Mouse (Mus musculus): ENCODE data around the gene Limk1. TPM values are rescaled to one million over a fixed set of nuclear protein-coding genes. Genes with fewer than 3 reads are reported as not detected.
A peak's percentile ranks its signal among the peaks of the same experiment; 100 is the strongest.

Gene Limk1
- polyA plus RNA-seq, 1 experiment from 2014 or later = 1.7 TPM

DNA sequence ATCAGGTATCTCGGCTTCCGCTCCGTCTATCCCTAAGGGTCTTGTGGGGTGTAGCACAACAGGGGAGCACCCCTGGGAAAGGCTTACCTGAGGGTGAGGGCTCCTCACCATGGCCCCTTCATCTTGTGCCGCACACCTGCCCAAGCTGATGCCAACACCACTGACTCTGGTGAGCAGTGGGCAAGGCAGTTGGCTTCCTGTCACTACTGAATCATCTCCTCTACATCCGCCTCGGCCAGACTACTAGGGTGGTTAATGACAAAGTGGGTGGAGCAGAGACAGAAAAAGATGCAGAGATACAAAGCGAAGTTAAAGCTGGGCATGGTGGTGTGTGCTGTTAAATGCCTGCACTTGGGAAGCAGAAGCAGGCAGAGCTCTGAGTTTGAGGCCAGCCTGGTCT, 73.6 kb downstream of the Limk1 start, which contains the start of gene Lat2:
Lat2 (minus strand) TSS at position 224 of the 400 bp plus-strand sequence.
- WGBS = 81% methylated on average over 7 of the region's 7 CpGs

DNA sequence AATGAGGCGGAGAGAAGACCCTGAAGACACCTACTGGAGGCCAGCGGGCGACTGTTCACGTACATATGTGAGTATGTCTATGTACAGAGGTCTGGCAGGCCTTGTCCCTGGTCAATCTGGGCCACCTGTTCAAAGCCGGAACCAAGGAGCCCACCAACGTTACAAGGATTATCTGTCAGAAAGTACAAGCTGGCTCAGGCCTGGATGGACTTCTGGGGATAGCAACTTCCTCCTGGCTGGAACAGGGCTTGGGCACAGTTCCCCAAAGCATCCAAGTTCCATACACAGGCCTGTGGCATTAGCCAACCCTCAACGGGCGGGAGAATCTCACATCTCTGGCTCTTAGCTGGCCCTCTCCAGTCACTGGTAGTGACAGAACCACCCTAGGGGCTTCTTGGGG, 74.1 kb downstream of the Limk1 start:
- H3K9ac ChIP-seq (ENCODE audit: low read depth, low read length) = no peak overlapping the region
- peaks cover 11% of the 10 kb centered on the region for H3K36me3 ChIP-seq (ENCODE audit: control insufficient read depth, insufficient read depth, low read length)
- no peaks in the 10 kb centered on the region for H3K9me3 ChIP-seq (ENCODE audit: control insufficient read depth, low read length)
- H3K27me3 ChIP-seq (replicated peaks; ENCODE audit: control insufficient read depth, insufficient read depth, low read length) = no peaks in the 10 kb centered on the region
- DNase-seq (ENCODE audit: low spot score) (no peak), ATAC-seq (replicated peaks; ENCODE audit: low FRiP score) (no peak)
- no peak overlapping the region for H3K27ac ChIP-seq (ENCODE audit: low read depth, low read length)
- H3K4me3 ChIP-seq (ENCODE audit: low read depth, low read length) = no peak overlapping the region
- no peak overlapping the region for H3K4me2 ChIP-seq
- no peaks in the 10 kb centered on the region; the same call in 1 of the 2 replicates for H3K4me1 ChIP-seq (replicated peaks; ENCODE audit: control insufficient read depth, insufficient read depth, low read length)
- 82% methylated on average over 8 of the region's 8 CpGs for WGBS

More for the DNA sequence above, 73.6 kb downstream of the Limk1 start, which contains the start of gene Lat2:
- Histone ChIP-seq H3K4me2 (no peak within 1 kb of the TSS), H3K36me3 (ENCODE audit: control insufficient read depth, insufficient read depth, low read length) (peaks cover 12% of the 10 kb centered on the region), H3K4me1 (replicated peaks; ENCODE audit: control insufficient read depth, insufficient read depth, low read length) (no peaks in the 10 kb centered on the region; the same call in 1 of the 2 replicates), H3K27ac (ENCODE audit: low read depth, low read length) (no peak within 1 kb of the TSS), H3K4me3 (ENCODE audit: low read depth, low read length) (no peak within 1 kb of the TSS), H3K27me3 (replicated peaks; ENCODE audit: control insufficient read depth, insufficient read depth, low read length) (no peaks in the 10 kb centered on the region), H3K9ac (ENCODE audit: low read depth, low read length) (no peak within 1 kb of the TSS), H3K9me3 (ENCODE audit: control insufficient read depth, low read length) (no peaks in the 10 kb centered on the region)
- DNase-seq (ENCODE audit: low spot score) (no peak), ATAC-seq (replicated peaks; ENCODE audit: low FRiP score) (no peak)

DNA sequence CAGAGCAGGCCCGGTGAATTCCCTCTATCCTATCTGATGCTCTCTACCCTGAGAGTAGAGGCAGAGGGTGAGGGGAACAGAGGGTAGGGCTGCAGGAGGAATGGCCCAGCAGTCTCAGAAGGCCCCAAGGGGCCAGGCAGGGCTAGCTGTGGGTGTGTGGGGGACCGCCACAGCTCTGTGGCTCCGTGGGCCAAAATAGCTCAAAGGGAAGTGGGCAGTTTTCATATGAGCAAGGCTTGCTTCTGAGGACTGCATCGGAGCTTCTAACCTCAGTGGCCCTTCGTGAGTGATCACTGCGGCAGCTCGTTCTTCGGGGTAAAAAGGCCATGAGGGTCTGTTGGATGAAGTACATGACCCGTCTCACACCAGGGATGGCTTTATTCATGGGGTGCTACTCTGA, 74.7 kb downstream of the Limk1 start:
- no peaks in the 10 kb centered on the region for H3K27me3 ChIP-seq (replicated peaks; ENCODE audit: control insufficient read depth, insufficient read depth, low read length)
- no peak for DNase-seq (ENCODE audit: low spot score)
- no peak overlapping the region for H3K4me2 ChIP-seq
- H3K4me3 ChIP-seq (ENCODE audit: low read depth, low read length) = no peak overlapping the region
- H3K9me3 ChIP-seq (ENCODE audit: control insufficient read depth, low read length) = no peaks in the 10 kb centered on the region
- H3K36me3 ChIP-seq (ENCODE audit: control insufficient read depth, insufficient read depth, low read length) = peaks cover 7% of the 10 kb centered on the region
- no peak overlapping the region for H3K9ac ChIP-seq (ENCODE audit: low read depth, low read length)
- 74% methylated on average over 9 of the region's 9 CpGs for WGBS
- H3K4me1 ChIP-seq (replicated peaks; ENCODE audit: control insufficient read depth, insufficient read depth, low read length) = no peaks in the 10 kb centered on the region; the same call in 1 of the 2 replicates
- no peak overlapping the region for H3K27ac ChIP-seq (ENCODE audit: low read depth, low read length)
- no peak for ATAC-seq (replicated peaks; ENCODE audit: low FRiP score)

DNA sequence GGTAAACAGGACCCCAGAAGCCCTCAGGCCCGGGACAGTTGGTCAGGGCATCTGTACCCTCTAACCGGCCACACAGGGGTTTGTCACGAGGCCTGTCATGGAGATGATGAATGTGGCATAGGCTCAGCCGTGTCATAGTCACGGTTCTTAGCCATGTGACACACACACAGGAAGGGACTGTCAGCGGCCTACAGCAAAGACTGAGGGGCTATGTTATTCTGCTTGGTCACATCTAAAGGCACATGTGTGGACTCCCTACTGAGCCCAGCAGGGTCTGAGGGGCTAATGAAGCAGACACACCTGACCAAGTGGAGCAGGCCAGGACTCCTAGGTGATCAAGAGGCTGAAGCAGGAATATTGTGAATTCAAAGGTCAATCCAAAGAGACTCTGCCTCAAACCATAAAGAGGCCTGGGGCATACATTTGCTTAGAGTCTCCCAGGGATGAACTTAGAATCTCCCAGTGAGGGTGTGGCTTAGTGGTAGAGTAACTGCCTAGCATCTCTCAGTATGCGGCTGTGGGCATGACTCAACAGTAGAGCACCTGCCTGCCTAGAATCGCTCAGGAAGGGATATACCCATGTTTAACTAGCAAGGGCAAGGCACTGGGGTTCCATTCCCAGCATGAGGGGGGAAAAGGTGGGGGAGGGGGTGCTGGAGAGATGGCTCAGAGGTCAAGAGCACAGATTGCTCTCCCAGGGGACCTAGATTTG, 76.4 kb downstream of the Limk1 start:
- 47% methylated on average over 8 of the region's 8 CpGs for WGBS
- ATAC-seq (replicated peaks; ENCODE audit: low FRiP score) (no peak), DNase-seq (ENCODE audit: low spot score) (no peak)
- no peak overlapping the region for H3K4me3 ChIP-seq (ENCODE audit: low read depth, low read length)
- H3K4me2 ChIP-seq = no peak overlapping the region
- no peak overlapping the region for H3K9ac ChIP-seq (ENCODE audit: low read depth, low read length)
- no peaks in the 10 kb centered on the region; the same call in 1 of the 2 replicates for H3K4me1 ChIP-seq (replicated peaks; ENCODE audit: control insufficient read depth, insufficient read depth, low read length)
- H3K9me3 ChIP-seq (ENCODE audit: control insufficient read depth, low read length) = no peaks in the 10 kb centered on the region
- no peaks in the 10 kb centered on the region for H3K27me3 ChIP-seq (replicated peaks; ENCODE audit: control insufficient read depth, insufficient read depth, low read length)
- H3K27ac ChIP-seq (ENCODE audit: low read depth, low read length) = no peak overlapping the region
- H3K36me3 ChIP-seq (ENCODE audit: control insufficient read depth, insufficient read depth, low read length) = no peaks in the 10 kb centered on the region

DNA sequence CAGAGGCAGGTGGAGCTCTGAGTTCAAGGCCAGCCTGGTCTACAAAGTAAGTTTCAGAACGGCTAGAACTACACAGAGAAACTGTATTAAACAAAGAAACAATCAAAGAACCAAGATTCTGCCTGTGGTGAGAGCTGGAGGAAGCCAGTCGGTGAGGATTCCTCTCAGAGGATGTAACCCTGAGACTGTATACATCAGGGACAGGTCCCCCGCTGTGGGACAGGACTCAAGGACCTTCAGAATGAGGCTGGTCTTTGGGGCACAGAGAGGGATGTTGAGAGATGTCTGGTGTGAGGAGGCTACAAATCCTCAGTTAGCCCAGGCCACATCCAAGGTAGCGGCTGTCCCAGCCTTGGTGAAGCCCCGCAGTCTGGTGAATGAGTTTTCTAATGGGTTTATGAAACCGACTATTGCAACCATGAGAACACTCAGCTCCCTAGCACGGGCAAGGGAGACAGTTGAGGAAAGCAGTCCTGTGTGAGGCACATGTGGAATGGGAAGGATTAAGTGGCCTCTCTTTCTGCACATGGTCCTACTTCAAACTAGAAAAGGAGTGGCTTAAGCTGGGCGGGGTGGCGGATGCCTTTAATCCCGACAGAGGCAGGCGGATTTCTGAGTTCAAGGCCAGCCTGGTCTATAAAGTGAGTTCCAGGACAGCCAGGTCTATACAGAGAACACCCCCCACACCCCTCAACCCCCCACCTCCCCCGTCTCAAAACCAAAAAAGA, 78.3 kb downstream of the Limk1 start:
- H3K27ac ChIP-seq (ENCODE audit: low read depth, low read length) = no peak overlapping the region

DNA sequence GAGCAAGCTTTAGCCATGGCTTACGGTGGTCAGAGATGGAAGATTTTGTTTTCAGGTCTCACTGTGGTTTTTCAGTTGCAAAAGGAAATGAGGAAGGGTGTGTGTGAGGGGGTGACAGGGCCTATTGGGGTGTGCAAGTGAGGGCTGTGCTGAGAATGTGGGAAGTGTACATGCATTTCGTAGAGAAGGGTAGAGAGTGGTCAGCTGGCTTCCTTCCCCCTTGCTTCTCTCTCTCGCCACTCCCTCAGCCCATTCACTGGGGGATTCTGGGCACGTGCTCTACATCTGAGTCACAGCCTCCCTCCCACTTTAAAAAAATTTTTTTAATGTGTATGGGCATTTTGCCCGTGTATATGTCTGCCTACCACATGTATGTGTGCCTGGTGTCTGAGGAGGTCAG, 81.3 kb downstream of the Limk1 start:
- ATAC-seq (replicated peaks; ENCODE audit: low FRiP score) = no peak; the same call in 1 of the 2 replicates
- H3K4me1 ChIP-seq (replicated peaks; ENCODE audit: control insufficient read depth, insufficient read depth, low read length) = no peaks in the 10 kb centered on the region; the same call in 1 of the 2 replicates
- no peak overlapping the region for H3K4me2 ChIP-seq
- H3K36me3 ChIP-seq (ENCODE audit: control insufficient read depth, insufficient read depth, low read length) = no peaks in the 10 kb centered on the region
- no peak overlapping the region for H3K4me3 ChIP-seq (ENCODE audit: low read depth, low read length)
- H3K9me3 ChIP-seq (ENCODE audit: control insufficient read depth, low read length) = no peaks in the 10 kb centered on the region
- 46% methylated on average over 5 of the region's 5 CpGs for WGBS
- DNase-seq (ENCODE audit: low spot score) = no peak
- no peak overlapping the region for H3K9ac ChIP-seq (ENCODE audit: low read depth, low read length)
- no peaks in the 10 kb centered on the region for H3K27me3 ChIP-seq (replicated peaks; ENCODE audit: control insufficient read depth, insufficient read depth, low read length)
- no peak overlapping the region for H3K27ac ChIP-seq (ENCODE audit: low read depth, low read length)

More for the DNA sequence above, 78.3 kb downstream of the Limk1 start:
- Histone ChIP-seq H3K27me3 (replicated peaks; ENCODE audit: control insufficient read depth, insufficient read depth, low read length) (no peaks in the 10 kb centered on the region), H3K4me2 (no peak overlapping the region), H3K9me3 (ENCODE audit: control insufficient read depth, low read length) (no peaks in the 10 kb centered on the region), H3K36me3 (ENCODE audit: control insufficient read depth, insufficient read depth, low read length) (no peaks in the 10 kb centered on the region), H3K4me3 (ENCODE audit: low read depth, low read length) (no peak overlapping the region), H3K9ac (ENCODE audit: low read depth, low read length) (no peak overlapping the region), H3K4me1 (replicated peaks; ENCODE audit: control insufficient read depth, insufficient read depth, low read length) (no peaks in the 10 kb centered on the region; the same call in 1 of the 2 replicates)
- 82% methylated on average over 12 of the region's 12 CpGs for WGBS
- ATAC-seq (replicated peaks; ENCODE audit: low FRiP score) (no peak), DNase-seq (ENCODE audit: low spot score) (no peak)

DNA sequence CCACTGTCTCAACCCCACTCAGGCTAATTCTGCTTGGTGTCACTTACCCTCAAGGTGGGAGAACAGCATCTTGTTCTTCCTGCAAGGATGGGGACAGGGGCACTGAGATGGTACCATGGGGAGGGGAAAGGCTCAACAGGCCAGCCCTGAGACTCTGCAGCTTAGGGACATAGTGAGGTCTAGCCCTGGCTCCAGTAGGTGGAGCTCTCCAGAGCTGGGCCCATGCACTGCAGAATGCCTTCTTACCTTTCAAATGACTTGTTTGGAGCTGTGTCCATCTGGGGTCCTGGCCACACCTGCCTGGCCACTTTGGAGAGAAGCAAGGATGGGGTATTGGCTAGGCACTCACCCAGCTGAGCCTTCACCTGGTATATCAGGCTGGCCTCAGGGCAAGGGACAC, 82.1 kb downstream of the Limk1 start:
- no peaks in the 10 kb centered on the region for H3K4me1 ChIP-seq (replicated peaks; ENCODE audit: control insufficient read depth, insufficient read depth, low read length)
- no peaks in the 10 kb centered on the region for H3K36me3 ChIP-seq (ENCODE audit: control insufficient read depth, insufficient read depth, low read length)
- H3K4me3 ChIP-seq (ENCODE audit: low read depth, low read length) = no peak overlapping the region
- H3K9me3 ChIP-seq (ENCODE audit: control insufficient read depth, low read length) = no peaks in the 10 kb centered on the region
- DNase-seq (ENCODE audit: low spot score) = no peak
- H3K4me2 ChIP-seq = no peak overlapping the region
- no peaks in the 10 kb centered on the region for H3K27me3 ChIP-seq (replicated peaks; ENCODE audit: control insufficient read depth, insufficient read depth, low read length)
- no peak overlapping the region for H3K27ac ChIP-seq (ENCODE audit: low read depth, low read length)
- no peak overlapping the region for H3K9ac ChIP-seq (ENCODE audit: low read depth, low read length)
- ATAC-seq (replicated peaks; ENCODE audit: low FRiP score) = 0 out of 2 replicates have a peak, but pooled peaks have one; percentile 18
